Mouse (Mus musculus): ENCODE data around the gene Mllt1. TPM values are rescaled to one million over a fixed set of nuclear protein-coding genes. Genes with fewer than 3 reads are reported as not detected.

Mllt1 gene
- polyA plus RNA-seq, 1 experiment from 2014 or later, result 17.7 TPM

DNA sequence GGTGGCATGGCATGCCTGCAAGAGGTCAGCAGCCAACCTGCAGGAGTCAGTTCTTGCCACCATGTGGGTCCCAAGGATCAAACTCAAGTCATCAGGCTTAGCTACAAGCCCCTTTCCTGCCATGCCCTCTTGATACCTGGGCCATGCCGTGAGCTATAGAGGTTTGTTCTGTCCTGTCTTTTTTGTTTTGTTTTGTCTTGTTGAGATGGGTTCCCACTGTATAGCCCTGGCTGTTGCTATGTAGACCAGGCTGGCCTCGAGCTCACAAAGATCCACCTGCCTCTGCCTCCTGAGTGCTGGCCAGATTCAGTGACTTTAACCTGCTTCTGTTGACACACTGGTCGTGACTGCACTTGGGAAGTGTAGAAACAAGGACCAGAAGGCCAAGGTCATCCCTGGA lies 40.2 kb upstream of the Mllt1 start:
- no peak overlapping the region for H3K9ac ChIP-seq (replicated peaks; ENCODE audit: low read depth)
- TF ChIP-seq CTCF (IDR thresholded peaks at IDR 0.05) (no peak), EP300 (IDR thresholded peaks at IDR 0.05) (no peak)
- no peaks in the 10 kb centered on the region for H3K9me3 ChIP-seq (ENCODE audit: low read length)
- H3K27me3 ChIP-seq (replicated peaks; ENCODE audit: insufficient read depth, low read length), result no peaks in the 10 kb centered on the region
- H3K4me1 ChIP-seq (ENCODE audit: insufficient read depth, low read depth, low read length), result no peaks in the 10 kb centered on the region
- no peak overlapping the region for H3K4me2 ChIP-seq (replicated peaks; ENCODE audit: low read depth, low read length)
- no peak for DNase-seq (ENCODE audit: low spot score)
- ATAC-seq, result no peak
- H3K27ac ChIP-seq (ENCODE audit: low read length), result no peak overlapping the region
- WGBS, result 70% methylated on average over 3 of the region's 3 CpGs
- no peak overlapping the region for H3K4me3 ChIP-seq (ENCODE audit: low read depth, low read length)
- no peaks in the 10 kb centered on the region for H3K36me3 ChIP-seq (ENCODE audit: insufficient read depth, low read length)

DNA sequence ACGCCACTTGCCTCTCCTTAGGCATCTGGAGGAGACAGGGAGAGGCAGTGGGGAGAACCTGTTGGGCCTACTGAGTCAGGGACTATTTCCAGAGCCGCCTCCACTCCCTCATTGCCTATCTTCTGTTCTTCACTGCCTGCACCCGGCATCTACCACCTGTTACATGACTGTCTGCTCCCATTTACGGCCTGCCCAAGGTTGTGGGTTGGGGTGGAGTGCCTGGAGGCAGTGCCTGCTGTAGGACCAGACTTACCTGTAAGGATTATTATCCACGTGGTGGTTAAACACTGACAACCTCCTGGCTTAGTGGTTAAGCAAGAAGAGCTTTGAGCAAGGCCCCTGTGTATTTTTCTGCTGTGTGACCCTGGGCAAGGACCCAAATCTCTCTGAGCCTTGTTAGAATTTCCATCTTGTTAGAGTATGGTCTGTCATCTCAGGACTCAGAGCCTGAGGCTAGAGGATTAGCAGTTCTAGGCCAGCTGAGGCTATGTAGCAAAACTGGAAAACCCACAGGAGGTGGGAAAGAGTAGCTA lies 39.6 kb upstream of the Mllt1 start:
- Histone ChIP-seq H3K4me3 (ENCODE audit: low read depth, low read length) (no peak overlapping the region), H3K4me1 (ENCODE audit: insufficient read depth, low read depth, low read length) (no peaks in the 10 kb centered on the region), H3K27ac (ENCODE audit: low read length) (no peak overlapping the region), H3K4me2 (replicated peaks; ENCODE audit: low read depth, low read length) (no peak overlapping the region), H3K36me3 (ENCODE audit: insufficient read depth, low read length) (no peaks in the 10 kb centered on the region), H3K27me3 (replicated peaks; ENCODE audit: insufficient read depth, low read length) (no peaks in the 10 kb centered on the region), H3K9me3 (ENCODE audit: low read length) (no peaks in the 10 kb centered on the region), H3K9ac (replicated peaks; ENCODE audit: low read depth) (no peak overlapping the region)
- WGBS, result 64% methylated on average over 5 of the region's 5 CpGs
- TF ChIP-seq CTCF (IDR thresholded peaks at IDR 0.05), result no peak
- no peak for TF ChIP-seq EP300 (IDR thresholded peaks at IDR 0.05)
- ATAC-seq, result no peak
- no peak for DNase-seq (ENCODE audit: low spot score)

DNA sequence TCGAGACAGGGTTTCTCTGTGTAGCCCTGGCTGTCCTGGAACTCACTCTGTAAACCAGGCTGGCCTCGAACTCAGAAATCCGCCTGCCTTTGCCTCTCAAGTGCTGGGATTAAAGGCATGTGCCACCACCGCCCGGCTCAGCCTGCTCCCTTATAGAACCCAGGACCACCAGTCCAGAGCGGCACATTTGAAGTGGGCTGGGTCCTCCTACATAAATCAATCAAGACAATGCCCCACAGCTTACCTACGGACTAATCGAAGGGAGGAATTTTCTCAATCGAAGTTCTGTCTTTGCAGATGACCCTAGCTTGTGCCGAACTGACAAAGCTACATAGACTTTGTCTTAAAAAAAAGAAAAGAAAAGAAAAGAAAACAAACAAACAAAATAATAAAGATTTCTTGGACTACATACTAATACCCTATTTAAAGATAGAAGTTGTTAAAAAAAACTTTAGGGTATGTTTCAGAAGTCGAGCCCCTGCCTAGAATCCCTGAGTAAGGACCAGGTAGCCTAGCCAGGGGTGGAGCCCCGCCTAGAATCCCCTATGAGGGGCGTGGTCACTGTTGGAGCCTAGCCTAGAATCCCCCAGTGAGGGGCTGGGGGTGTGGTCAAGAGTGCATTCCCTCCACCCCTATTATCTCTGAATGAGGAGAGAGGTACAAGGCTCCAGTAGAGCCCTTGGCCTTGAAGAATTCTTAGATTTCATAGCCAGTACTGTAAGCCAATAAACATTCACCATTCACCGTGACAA lies 38.9 kb upstream of the Mllt1 start:
- no peak overlapping the region for H3K4me3 ChIP-seq (ENCODE audit: low read depth, low read length)
- DNase-seq (ENCODE audit: low spot score) (no peak), ATAC-seq (no peak)
- H3K27ac ChIP-seq (ENCODE audit: low read length), result no peak overlapping the region
- TF ChIP-seq EP300 (IDR thresholded peaks at IDR 0.05), result no peak
- no peak for TF ChIP-seq CTCF (IDR thresholded peaks at IDR 0.05)
- H3K36me3 ChIP-seq (ENCODE audit: insufficient read depth, low read length), result no peaks in the 10 kb centered on the region
- H3K9ac ChIP-seq (replicated peaks; ENCODE audit: low read depth), result no peak overlapping the region
- H3K9me3 ChIP-seq (ENCODE audit: low read length), result no peaks in the 10 kb centered on the region
- no peaks in the 10 kb centered on the region for H3K4me1 ChIP-seq (ENCODE audit: insufficient read depth, low read depth, low read length)
- no peak overlapping the region for H3K4me2 ChIP-seq (replicated peaks; ENCODE audit: low read depth, low read length)
- WGBS, result 57% methylated on average over 12 of the region's 14 CpGs
- H3K27me3 ChIP-seq (replicated peaks; ENCODE audit: insufficient read depth, low read length), result no peaks in the 10 kb centered on the region

DNA sequence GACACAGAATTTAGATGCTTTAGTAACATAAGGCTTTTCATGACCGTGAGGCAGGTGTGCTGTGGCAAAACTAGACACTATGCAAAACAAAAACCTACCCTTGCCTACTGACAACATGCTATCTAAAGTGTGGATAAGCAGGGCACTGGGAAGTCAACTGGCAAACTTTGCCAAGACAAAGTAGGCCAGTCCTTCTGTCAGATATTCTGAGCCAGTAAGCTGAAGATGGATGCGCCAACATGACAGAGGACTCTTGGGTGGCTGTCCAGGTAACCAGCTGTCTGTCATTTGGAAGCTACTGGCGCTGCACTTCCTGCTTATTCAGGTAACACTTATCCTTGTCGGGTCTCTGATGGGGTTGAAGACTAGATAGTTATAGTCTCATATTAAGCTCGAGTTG lies 34.9 kb upstream of the Mllt1 start:
- no peaks in the 10 kb centered on the region for H3K4me1 ChIP-seq (ENCODE audit: insufficient read depth, low read depth, low read length)
- H3K27ac ChIP-seq (ENCODE audit: low read length), result no peak overlapping the region
- TF ChIP-seq CTCF (IDR thresholded peaks at IDR 0.05), result no peak
- TF ChIP-seq EP300 (IDR thresholded peaks at IDR 0.05), result no peak

DNA sequence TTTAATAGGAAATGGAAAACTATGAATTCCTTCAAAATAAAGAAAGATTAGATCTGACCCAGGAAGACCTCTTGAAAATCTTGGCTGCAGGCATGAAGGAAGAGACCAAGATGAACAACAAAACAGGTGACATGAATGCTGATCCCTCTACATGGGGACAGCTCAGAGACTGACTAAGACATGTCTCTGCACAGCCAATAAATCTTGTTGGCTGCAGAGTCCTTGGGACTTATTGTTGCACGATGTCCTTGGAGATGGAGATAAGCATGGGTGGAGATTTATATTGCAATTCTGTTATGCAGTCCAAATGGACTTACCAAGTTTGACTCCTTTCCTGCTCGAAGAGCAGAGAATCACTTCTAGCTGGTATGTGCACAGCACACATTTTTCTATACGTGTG lies 34.1 kb upstream of the Mllt1 start:
- DNase-seq (ENCODE audit: low spot score) (no peak), ATAC-seq (no peak)
- Histone ChIP-seq H3K9ac (replicated peaks; ENCODE audit: low read depth) (no peak overlapping the region), H3K27ac (ENCODE audit: low read length) (no peak overlapping the region), H3K27me3 (replicated peaks; ENCODE audit: insufficient read depth, low read length) (no peaks in the 10 kb centered on the region), H3K4me1 (ENCODE audit: insufficient read depth, low read depth, low read length) (no peaks in the 10 kb centered on the region), H3K9me3 (ENCODE audit: low read length) (no peaks in the 10 kb centered on the region), H3K36me3 (ENCODE audit: insufficient read depth, low read length) (no peaks in the 10 kb centered on the region), H3K4me2 (replicated peaks; ENCODE audit: low read depth, low read length) (no peak overlapping the region), H3K4me3 (ENCODE audit: low read depth, low read length) (no peak overlapping the region)
- 53% methylated on average over 3 of the region's 3 CpGs for WGBS
- TF ChIP-seq EP300 (IDR thresholded peaks at IDR 0.05), result no peak

More for the DNA sequence above, 34.9 kb upstream of the Mllt1 start:
- no peaks in the 10 kb centered on the region for H3K27me3 ChIP-seq (replicated peaks; ENCODE audit: insufficient read depth, low read length)
- no peak overlapping the region for H3K4me2 ChIP-seq (replicated peaks; ENCODE audit: low read depth, low read length)
- no peak for ATAC-seq
- no peaks in the 10 kb centered on the region for H3K36me3 ChIP-seq (ENCODE audit: insufficient read depth, low read length)
- no peak overlapping the region for H3K4me3 ChIP-seq (ENCODE audit: low read depth, low read length)
- WGBS, result 60% methylated on average over 5 of the region's 5 CpGs
- H3K9me3 ChIP-seq (ENCODE audit: low read length), result no peaks in the 10 kb centered on the region
- H3K9ac ChIP-seq (replicated peaks; ENCODE audit: low read depth), result no peak overlapping the region
- no peak for DNase-seq (ENCODE audit: low spot score)

DNA sequence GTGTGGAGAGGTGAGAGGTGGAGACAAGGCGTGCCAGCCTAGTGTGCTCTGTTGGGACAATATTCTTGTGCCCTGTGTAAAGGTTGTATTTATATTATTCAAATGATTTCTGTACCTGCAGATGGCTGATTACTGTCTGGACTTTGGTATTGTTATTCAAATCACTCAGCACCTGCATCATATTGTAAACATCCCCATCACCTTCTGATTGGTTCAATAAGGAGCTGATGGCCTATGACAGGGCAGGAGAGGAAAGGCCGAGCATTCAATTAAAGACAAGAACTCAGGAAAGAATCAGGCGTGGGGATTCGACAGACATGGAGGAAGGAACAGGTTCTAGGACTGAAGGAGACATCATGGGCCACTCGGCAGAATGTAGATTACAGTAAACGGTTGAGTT lies 28.4 kb upstream of the Mllt1 start:
- Histone ChIP-seq H3K4me3 (ENCODE audit: low read depth, low read length) (no peak overlapping the region), H3K9ac (replicated peaks; ENCODE audit: low read depth) (no peak overlapping the region), H3K4me2 (replicated peaks; ENCODE audit: low read depth, low read length) (no peak overlapping the region), H3K36me3 (ENCODE audit: insufficient read depth, low read length) (no peaks in the 10 kb centered on the region), H3K9me3 (ENCODE audit: low read length) (no peaks in the 10 kb centered on the region), H3K27me3 (replicated peaks; ENCODE audit: insufficient read depth, low read length) (no peaks in the 10 kb centered on the region), H3K4me1 (ENCODE audit: insufficient read depth, low read depth, low read length) (no peaks in the 10 kb centered on the region), H3K27ac (ENCODE audit: low read length) (no peak overlapping the region)
- 68% methylated on average over 6 of the region's 6 CpGs for WGBS
- TF ChIP-seq EP300 (IDR thresholded peaks at IDR 0.05), result no peak
- TF ChIP-seq CTCF (IDR thresholded peaks at IDR 0.05), result no peak
- ATAC-seq (no peak), DNase-seq (ENCODE audit: low spot score) (no peak)

All from lung, postnatal 0 days (tissue).